Mouse (Mus musculus): Measurements from ENCODE around the gene Shroom2.
"Not testable (repeated sequence)": the region's sequence is repeated elsewhere in the genome, so short reads cannot be mapped to it uniquely, and the experiment has no call there.

The Shroom2 gene

GRCm38 (mm10) chrX:152768891-152769599 lies at the start of gene Shroom2:
Gene Shroom2 (minus strand): TSS chrX:152769465.
- no peak for DNase-seq (ENCODE audit: low spot score)

- DNase-seq (ENCODE audit: low spot score) = no peak
Observed at GRCm38 (mm10) chrX:152818996-152819395, 49.7 kb upstream of the Shroom2 start.

- DNase-seq (ENCODE audit: low spot score) = no peak
Observed at GRCm38 (mm10) chrX:152813339-152813738, 44.1 kb upstream of the Shroom2 start.

GRCm38 (mm10) chrX:152805317-152805716 lies 36.1 kb upstream of the Shroom2 start:
- no peak for DNase-seq (ENCODE audit: low spot score)

GRCm38 (mm10) chrX:152788611-152789010 lies 19.3 kb upstream of the Shroom2 start:
- DNase-seq (ENCODE audit: low spot score) = no peak

GRCm38 (mm10) chrX:152788129-152788528 lies 18.9 kb upstream of the Shroom2 start:
- DNase-seq (ENCODE audit: low spot score) = no peak

- no peak for DNase-seq (ENCODE audit: low spot score)
Observed at GRCm38 (mm10) chrX:152781720-152782403, 12.6 kb upstream of the Shroom2 start, which contains the start of gene Gpr143. Gene Gpr143 (plus strand): TSS chrX:152781921.

- DNase-seq (ENCODE audit: low spot score) = peak; percentile 20
Observed at GRCm38 (mm10) chrX:152769600-152770157, 414 bp upstream of the Shroom2 start.

- DNase-seq (ENCODE audit: low spot score) = no peak
Observed at GRCm38 (mm10) chrX:152764171-152764570, 5.1 kb downstream of the Shroom2 start.

- DNase-seq (ENCODE audit: low spot score) = no peak
Observed at GRCm38 (mm10) chrX:152762855-152763254, 6.4 kb downstream of the Shroom2 start.

GRCm38 (mm10) chrX:152762437-152762836 lies 6.8 kb downstream of the Shroom2 start:
- DNase-seq (ENCODE audit: low spot score) = no peak

- no peak for DNase-seq (ENCODE audit: low spot score)
Observed at GRCm38 (mm10) chrX:152756293-152756692, 13.0 kb downstream of the Shroom2 start.

GRCm38 (mm10) chrX:152755819-152756218 lies 13.4 kb downstream of the Shroom2 start:
- no peak for DNase-seq (ENCODE audit: low spot score)

GRCm38 (mm10) chrX:152745925-152746324 lies 23.3 kb downstream of the Shroom2 start:
- DNase-seq (ENCODE audit: low spot score) = no peak

GRCm38 (mm10) chrX:152743642-152744041 lies 25.6 kb downstream of the Shroom2 start:
- DNase-seq (ENCODE audit: low spot score) = no peak

GRCm38 (mm10) chrX:152738759-152739368 lies 30.4 kb downstream of the Shroom2 start:
- DNase-seq (ENCODE audit: low spot score) = no peak

GRCm38 (mm10) chrX:152738191-152738590 lies 31.1 kb downstream of the Shroom2 start:
- no peak for DNase-seq (ENCODE audit: low spot score)

GRCm38 (mm10) chrX:152735283-152735682 lies 34.0 kb downstream of the Shroom2 start:
- DNase-seq (ENCODE audit: low spot score) = no peak

- no peak for DNase-seq (ENCODE audit: low spot score)
Observed at GRCm38 (mm10) chrX:152716693-152717092, 52.6 kb downstream of the Shroom2 start.

- DNase-seq (ENCODE audit: low spot score) = not testable (repeated sequence)
Observed at GRCm38 (mm10) chrX:152710715-152711114, 58.5 kb downstream of the Shroom2 start.

- no peak for DNase-seq (ENCODE audit: low spot score)
Observed at GRCm38 (mm10) chrX:152708359-152708758, 60.9 kb downstream of the Shroom2 start.

GRCm38 (mm10) chrX:152705397-152705796 lies 63.9 kb downstream of the Shroom2 start:
- no peak for DNase-seq (ENCODE audit: low spot score)

- DNase-seq (ENCODE audit: low spot score) = no peak
Observed at GRCm38 (mm10) chrX:152703624-152704023, 65.6 kb downstream of the Shroom2 start.

All from ovary, postnatal 10 days (tissue).